Mouse (Mus musculus) myocyte (in vitro differentiated cells): ENCODE measurements around the gene Ubxn2a.

Experiments used
- CEBPB ChIP-seq: IDR thresholded peaks from 2 replicates; pipeline ENCODE4 v1.6.1; 2011; ENCODE audit warnings: mild to moderate bottlenecking, moderate library complexity; ENCODE audit not compliant: poor library complexity, insufficient read depth, severe bottlenecking
- E2F4 ChIP-seq: IDR thresholded peaks from one replicate; pipeline ENCODE4 v1.6.1; 2011; ENCODE audit warnings: mild to moderate bottlenecking, control low read depth, moderate library complexity; ENCODE audit not compliant: insufficient read depth
- MAX ChIP-seq: IDR thresholded peaks from one replicate; pipeline ENCODE4 v1.6.1; 2011; ENCODE audit warnings: low read depth, mild to moderate bottlenecking, control low read depth
- MYOG ChIP-seq, 3 experiments: IDR thresholded peaks; one replicate each; pipeline ENCODE4 v1.6.1; 2011; ENCODE audit warnings: control low read depth in 2 of 3, low read depth in 2 of 3, mild to moderate bottlenecking in 2 of 3; ENCODE audit not compliant: insufficient read length in 2 of 3, control insufficient read depth in 1 of 3, insufficient read depth in 1 of 3
- POLR2A ChIP-seq: IDR thresholded peaks from one replicate; pipeline ENCODE4 v1.6.1; 2011; ENCODE audit warnings: low read depth, mild to moderate bottlenecking, control low read depth, moderate library complexity; ENCODE audit not compliant: insufficient read length
- POLR2AphosphoS2 ChIP-seq: IDR thresholded peaks from one replicate; pipeline ENCODE4 v1.6.1; 2011; ENCODE audit warnings: low read depth, control low read depth; ENCODE audit not compliant: insufficient read length

DNA sequence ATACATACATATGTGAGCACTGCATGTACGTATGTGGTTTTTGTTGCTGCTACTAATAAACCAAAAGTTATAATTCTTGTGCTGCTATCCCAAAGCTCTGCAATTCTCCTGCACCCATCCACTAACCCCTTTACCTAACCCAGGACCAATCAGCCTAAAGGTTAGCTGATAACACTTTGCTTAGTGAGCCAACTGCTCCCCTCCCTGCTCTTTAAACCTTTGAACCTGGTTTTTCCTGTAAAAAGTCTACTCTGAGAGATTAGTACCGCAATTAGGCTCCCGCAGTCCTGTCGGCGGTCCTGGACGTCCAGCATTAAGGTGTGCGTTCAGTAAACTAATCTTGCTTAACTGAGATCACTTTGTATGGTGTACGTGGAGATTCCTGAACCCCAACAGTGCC is 31.9 kb downstream of the Ubxn2a start:
- TF ChIP-seq MYOG (IDR thresholded peaks at IDR 0.05; ENCODE audit: control insufficient read depth in 1 of 3, insufficient read depth in 1 of 3, insufficient read length in 2 of 3, low read depth in 2 of 3) (no peak), POLR2A (no peak), CEBPB (no peak), POLR2AphosphoS2 (no peak), E2F4 (no peak), MAX (no peak)
